Mouse (Mus musculus) layer of hippocampus, adult 18-20 months (tissue): ENCODE data around the gene Chaf1a. TPM values are rescaled to one million over a fixed set of nuclear protein-coding genes. Genes with fewer than 3 reads are reported as not detected.

ENCODE experiments used
- DNase-seq, 2 experiments: peaks; one replicate each; pipeline ENCODE4 v3.0.0; 2022; ENCODE audit warnings: low spot score in 2 of 2
- total RNA-seq, 2 experiments: library from RNA; stranded (reverse); gene quantifications; 2 replicates each; pipeline ENCODE4 v1.2.3; 2021

Gene Chaf1a
- total RNA-seq, 2 experiments from 2014 or later: 2.0 to 3.0 TPM

GRCm38 (mm10) chr17:56018347-56019131 is 21.7 kb upstream of the Chaf1a start:
- peak in 1 of 2 experiments; percentile 74 for DNase-seq

DNA sequence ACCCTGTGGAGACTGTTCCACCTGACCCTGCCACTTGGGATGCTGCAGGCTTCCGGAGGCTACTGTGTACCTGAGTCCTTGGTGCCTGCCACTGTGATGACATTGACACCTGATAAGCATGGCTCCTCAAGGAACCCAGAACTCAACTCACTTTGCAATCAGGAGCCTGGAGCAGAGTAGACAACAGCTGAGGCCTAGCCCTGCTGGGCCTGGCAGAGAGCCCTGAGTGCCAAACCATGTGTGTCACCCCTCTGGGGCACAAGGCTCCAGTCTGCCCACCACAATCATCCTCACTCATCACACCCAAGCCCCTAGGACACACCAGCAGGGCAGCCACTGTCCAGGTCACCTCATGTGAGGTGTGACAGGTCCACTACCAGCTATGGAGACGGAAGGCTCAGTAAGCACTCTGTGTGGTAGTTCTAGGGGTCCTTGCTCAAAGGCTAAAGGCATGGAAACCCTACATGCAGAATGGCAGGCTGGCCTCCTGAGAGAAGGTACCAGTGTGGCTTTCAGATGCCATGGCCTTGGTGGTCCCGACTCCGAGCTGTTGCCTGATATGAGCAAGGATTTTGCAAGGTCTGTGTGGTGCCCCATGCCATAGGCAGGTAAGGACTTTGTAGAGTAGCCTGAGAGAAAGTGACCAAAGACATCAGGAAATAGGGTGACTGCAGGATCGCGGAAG is 19.7 kb upstream of the Chaf1a start:
- DNase-seq: peak in 1 of 2 experiments; percentile 25

DNA sequence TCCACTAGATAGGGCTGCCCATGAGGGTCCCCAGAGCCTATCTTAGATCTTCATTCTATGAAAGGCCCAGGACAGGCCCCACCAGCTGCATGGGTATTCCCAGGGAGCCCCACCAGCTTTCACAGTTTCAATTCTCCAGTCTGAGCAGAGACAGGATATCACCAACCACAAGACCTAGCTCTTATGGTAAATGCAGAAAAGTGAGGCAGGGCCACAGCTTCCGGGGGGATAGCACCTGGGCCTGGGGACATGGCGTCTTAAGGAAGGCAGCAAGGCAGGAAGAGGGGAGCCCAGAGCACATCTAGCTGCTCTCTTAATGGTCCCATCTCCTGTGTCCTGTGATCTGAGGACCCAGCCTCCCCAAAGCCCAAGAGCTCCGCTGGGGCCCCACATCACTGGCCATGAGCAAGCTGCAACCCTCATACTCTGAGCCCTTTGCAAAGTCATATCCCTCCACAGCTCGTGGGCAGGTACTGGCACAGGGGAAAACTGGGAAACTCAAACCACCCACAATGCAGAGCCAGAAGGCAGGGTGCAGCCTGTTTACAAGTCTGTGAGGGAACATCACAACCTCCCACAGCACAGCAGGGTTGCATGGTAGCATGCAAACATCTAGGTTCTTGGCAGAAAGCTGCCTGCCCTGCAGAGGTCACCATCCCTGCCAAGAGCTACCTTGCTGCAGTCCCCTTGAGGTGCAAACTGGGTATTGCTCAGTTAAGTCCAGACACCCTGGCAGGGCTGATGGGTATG is 18.9 kb upstream of the Chaf1a start:
- peak; percentile 81 to 91 for DNase-seq

GRCm38 (mm10) chr17:56022131-56022988 is 17.9 kb upstream of the Chaf1a start:
- DNase-seq: peak in 1 of 2 experiments; percentile 20

DNA sequence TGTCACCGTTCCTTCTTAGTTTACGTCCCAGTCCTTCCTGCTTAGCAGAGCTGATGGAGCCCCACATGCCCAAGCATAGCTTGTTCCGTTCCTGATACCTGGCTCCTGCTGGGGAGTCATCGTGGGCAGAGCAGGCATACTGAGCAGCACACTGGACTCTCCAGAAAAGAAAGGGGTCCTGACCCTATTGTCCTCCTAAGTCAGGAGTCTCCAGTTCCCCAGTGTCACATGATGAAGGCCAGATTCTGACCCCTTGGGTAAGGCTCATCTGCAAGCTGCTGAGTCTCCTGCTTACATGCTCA is 17.3 kb upstream of the Chaf1a start:
- DNase-seq: no peak

DNA sequence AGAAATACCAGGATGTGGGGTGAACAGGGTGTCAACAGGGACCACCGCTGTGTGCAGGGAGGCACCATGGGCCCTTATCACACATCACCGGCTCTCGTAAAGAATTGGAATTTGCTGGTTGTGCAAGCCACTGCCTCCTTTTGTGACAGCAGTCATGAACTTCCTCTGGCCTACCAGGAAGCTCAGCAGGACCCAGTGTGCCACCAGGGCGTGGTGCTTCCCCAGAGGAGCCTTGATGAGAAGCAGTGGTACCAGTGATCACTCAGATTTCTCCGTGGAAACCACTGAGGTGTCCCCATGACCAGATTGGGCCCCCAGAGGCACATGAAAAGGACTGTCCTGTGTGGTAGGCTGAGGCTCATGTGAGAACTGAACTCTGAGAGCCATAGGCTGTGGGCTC is 16.9 kb upstream of the Chaf1a start:
- no peak for DNase-seq

- peak in 1 of 2 experiments; percentile 0 for DNase-seq
Observed at GRCm38 (mm10) chr17:56024476-56024875, 15.8 kb upstream of the Chaf1a start.

DNA sequence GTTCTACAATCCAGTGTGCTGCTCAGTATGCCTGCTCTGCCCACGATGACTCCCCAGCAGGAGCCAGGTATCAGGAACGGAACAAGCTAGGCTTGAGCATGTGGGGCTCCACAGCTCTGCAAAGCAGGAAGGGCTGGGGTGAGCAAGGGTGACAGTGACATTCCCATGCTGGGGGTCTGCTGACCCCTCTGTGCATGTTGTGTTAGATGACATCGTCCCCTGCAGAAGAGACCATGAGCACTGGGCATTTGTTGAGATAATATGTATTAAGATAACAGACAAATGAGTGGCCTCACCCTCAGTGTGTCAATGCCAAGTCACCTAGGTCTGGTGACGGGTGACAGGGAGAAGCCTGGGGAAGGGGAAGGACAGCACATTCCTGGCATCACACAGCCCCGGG is 15.3 kb upstream of the Chaf1a start:
- peak in 1 of 2 experiments; percentile 0 for DNase-seq

DNA sequence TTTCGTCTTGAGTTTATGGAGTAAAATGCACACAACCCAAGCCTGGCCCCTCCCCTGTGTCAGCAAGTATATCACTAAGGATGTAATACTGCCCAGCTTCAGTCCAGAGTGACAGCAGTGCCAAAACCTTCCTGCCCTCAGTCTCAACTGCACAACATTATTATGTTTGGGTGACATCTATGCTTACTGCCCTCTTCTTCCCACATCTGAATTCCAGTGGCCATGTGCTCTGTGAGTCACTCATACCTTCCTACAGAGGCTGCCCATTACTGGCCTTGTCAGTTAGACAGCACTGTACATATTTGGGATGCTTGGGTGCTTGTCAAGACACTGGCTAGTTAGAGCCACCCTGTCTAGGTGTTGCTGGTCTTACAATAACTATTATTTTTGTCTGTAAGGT is 13.9 kb upstream of the Chaf1a start:
- no peak for DNase-seq

- DNase-seq: no peak
Observed at GRCm38 (mm10) chr17:56026881-56027280, 13.4 kb upstream of the Chaf1a start.

- DNase-seq: no peak
Observed at GRCm38 (mm10) chr17:56027801-56028441, 12.3 kb upstream of the Chaf1a start.

DNA sequence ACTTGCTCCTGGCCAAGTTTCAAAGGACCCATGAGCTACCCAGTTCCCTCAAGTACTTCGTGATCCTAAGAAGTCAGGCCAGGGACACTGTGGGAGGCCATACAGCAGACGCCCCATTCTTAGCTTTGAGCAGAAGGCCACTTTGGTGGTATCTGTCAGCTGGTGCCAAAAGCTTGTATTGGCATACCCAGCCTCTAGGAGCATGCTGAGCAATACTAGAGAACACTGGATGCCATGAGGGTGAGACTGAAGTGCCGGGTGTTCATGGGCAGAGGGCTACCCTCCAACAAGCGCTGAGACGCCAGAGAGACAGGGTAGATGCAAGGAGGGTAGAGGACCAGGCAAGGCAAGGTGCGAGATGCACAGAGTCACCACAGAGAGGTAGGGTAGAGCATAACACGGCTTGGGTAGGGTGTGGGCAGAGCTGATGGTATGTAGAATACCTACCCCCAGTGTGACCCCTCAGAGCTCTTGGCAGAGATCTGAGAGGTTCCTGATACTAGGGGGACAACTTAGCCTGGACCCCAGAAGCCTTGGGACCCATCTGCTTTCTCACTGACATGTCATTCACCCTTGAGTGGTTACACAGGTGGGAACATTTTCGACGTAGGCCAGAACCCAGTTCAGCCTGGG is 9.9 kb upstream of the Chaf1a start:
- peak in 1 of 2 experiments; percentile 15 for DNase-seq

- peak in 1 of 2 experiments; percentile 17 for DNase-seq
Observed at GRCm38 (mm10) chr17:56030919-56031318, 9.3 kb upstream of the Chaf1a start.

DNA sequence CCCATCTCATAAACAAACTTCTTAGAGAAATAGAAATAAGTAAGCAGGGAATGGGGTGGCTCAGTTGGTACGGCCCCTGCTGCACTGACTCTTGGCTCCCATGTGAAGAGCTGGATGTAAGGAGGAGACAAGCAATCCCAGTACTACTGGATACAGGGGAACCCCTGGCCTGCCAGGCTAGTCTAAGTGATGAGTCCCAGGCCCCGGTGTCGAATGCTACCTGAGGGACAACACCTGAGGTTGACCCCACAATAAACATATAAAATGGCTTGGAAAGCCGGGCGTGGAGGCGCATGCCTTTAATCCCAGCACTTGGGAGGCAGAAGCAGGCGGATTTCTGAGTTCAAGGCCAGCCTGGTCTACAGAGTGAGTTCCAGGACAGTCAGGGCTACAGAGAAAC is 8.8 kb upstream of the Chaf1a start:
- no peak for DNase-seq

- DNase-seq: peak in 1 of 2 experiments; percentile 7
Observed at GRCm38 (mm10) chr17:56032127-56032733, 8.0 kb upstream of the Chaf1a start.

DNA sequence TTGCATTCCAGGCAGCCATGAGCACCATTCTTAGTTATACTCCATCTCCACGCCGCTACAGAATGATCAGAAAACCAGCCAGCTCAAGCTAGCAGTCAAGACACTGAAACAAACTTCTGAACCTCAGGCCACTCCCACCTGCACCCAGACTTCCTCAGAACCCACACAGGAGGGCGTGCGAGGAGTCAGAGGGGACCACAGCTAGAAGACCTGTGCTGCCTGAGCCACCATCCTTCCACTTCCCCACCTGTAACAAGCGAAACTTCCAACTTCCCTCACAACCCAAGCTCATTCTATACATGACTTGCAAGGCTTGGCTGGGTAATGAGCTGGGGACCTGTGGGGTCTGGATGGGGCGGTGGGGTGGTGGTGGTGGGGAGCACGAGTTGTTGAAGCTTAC is 7.4 kb upstream of the Chaf1a start:
- no peak for DNase-seq

- no peak for DNase-seq
Observed at GRCm38 (mm10) chr17:56034040-56034725, 6.1 kb upstream of the Chaf1a start.

DNA sequence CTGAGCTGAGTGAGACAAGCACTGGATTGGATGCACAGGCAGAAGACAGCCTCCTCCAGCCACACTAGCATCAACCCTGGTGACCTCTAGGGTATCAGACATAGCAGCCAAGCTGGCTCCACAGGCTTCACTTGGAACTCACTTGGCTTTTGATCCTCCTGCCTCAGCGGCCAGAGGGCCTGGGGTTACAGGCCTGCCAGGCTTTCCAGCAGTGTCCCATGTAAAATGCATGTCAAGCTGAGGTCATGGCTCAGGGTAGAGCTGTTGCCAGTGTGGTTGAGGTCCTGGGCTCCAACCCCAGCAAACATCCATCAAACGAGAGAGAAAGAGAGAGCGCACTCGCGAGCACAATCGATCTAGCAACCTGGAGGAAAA is 5.5 kb upstream of the Chaf1a start:
- DNase-seq: peak in 1 of 2 experiments; percentile 5

DNA sequence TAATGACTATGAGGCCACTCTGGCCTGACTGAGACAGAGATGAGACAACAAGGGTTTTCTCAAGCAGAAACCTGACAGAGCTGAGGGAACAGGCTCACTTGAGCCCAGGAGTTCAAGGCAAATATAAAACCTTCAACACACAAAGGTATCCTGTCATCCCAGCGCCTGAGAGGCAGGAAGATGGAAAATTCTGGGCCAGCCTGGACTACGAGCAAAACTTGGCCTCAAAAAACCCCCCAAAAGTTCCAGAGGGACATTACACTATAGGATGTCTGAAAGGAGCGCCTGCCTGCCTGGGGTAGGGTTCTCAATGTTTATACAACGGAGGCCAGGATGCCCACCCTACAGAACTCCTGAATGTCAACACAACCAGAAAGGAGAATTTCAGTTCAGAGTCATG is 5.0 kb upstream of the Chaf1a start:
- DNase-seq: peak in 1 of 2 experiments; percentile 6
